Mouse (Mus musculus) G1E (cell line): ENCODE results near the gene Pard6b. TPM values are rescaled to one million over a fixed set of nuclear protein-coding genes. Genes with fewer than 3 reads are reported as not detected.

Experiments
- ATAC-seq: 2 replicates; pipeline ENCODE4 v1.8.0; 2016; ENCODE audit warnings: mild to moderate bottlenecking; ENCODE audit not compliant: insufficient number of reproducible peaks, poor library complexity, low FRiP score, severe bottlenecking; ENCODE audit errors: extremely low read depth
- DNase-seq: peaks from one replicate; pipeline ENCODE4 v3.0.0; 2012; ENCODE audit warnings: low spot score
- H3K27me3 ChIP-seq: 2 replicates; pipeline ENCODE4 v1.6.1; 2012; ENCODE audit warnings: mild to moderate bottlenecking, low read length, inconsistent platforms; ENCODE audit not compliant: insufficient read depth
- H3K36me3 ChIP-seq: replicated peaks from 2 replicates; pipeline ENCODE3; 2012; ENCODE audit warnings: mild to moderate bottlenecking, inconsistent platforms
- H3K4me1 ChIP-seq: 2 replicates; pipeline ENCODE4 v1.6.1; 2012; ENCODE audit warnings: low read depth, low read length, inconsistent platforms, mixed read lengths; ENCODE audit not compliant: insufficient read depth
- H3K4me3 ChIP-seq: 2 replicates; pipeline ENCODE4 v1.5.1; 2012; ENCODE audit warnings: low read depth, mild to moderate bottlenecking, inconsistent platforms, low read length, moderate library complexity, mixed read lengths
- H3K9me3 ChIP-seq: replicated peaks from 2 replicates; pipeline ENCODE4 v1.6.1; 2012; ENCODE audit warnings: inconsistent platforms
- CTCF ChIP-seq: IDR thresholded peaks from 2 replicates; pipeline ENCODE4 v1.5.1; 2012; ENCODE audit warnings: low read depth, low read length, inconsistent platforms, mixed read lengths
- GATA1 ChIP-seq: IDR thresholded peaks from 2 replicates; pipeline ENCODE4 v1.6.1; 2012; ENCODE audit warnings: borderline replicate concordance, low read length, inconsistent platforms, mixed read lengths
- GATA2 ChIP-seq: IDR thresholded peaks from 2 replicates; pipeline ENCODE4 v1.6.1; 2012; ENCODE audit warnings: low read depth, low read length, inconsistent platforms, borderline replicate concordance
- POLR2AphosphoS5 ChIP-seq: IDR thresholded peaks from 2 replicates; pipeline ENCODE4 v1.6.1; 2012; ENCODE audit warnings: low read depth, low read length, inconsistent platforms; ENCODE audit not compliant: insufficient replicate concordance
- TAL1 ChIP-seq: conservative IDR thresholded peaks from 2 replicates; pipeline ENCODE4 v1.6.1; 2012; ENCODE audit warnings: low read depth, low read length, inconsistent platforms, mixed read lengths
- polyA plus RNA-seq: library from polyadenylated mRNA; stranded (reverse); fragments of >175 nt; gene quantifications from 2 replicates; pipeline ENCODE4 v1.2.3, GENCODE M21; 2012
- total RNA-seq, 2 experiments: library from RNA; stranded (forward) in 1 of 2; stranded (reverse) in 1 of 2; fragments of 200-1000 nt in 1 of 2; fragments of >200 nt in 1 of 2; fragmentation: Nextera tagmentation in 1 of 2; gene quantifications; 2 replicates each; pipeline ENCODE4 v1.2.3; 2014 to 2017

The Pard6b gene
- total and polyA plus RNA-seq, 3 experiments = 4.8 to 5.5 (median 4.8) TPM

GRCm38 (mm10) chr2:168072436-168073131, 8.2 kb upstream of the Pard6b start:
- ATAC-seq (no peak), DNase-seq (no peak)
- H3K27me3 ChIP-seq = peaks cover 39% of the 10 kb centered on the region
- H3K9me3 ChIP-seq = no peaks in the 10 kb centered on the region
- no peak for TF ChIP-seq POLR2AphosphoS5
- no peak for TF ChIP-seq CTCF
- no peak for TF ChIP-seq GATA2
- TF ChIP-seq TAL1 = no peak
- no peak for TF ChIP-seq GATA1
- no peak overlapping the region for H3K4me3 ChIP-seq
- no peaks in the 10 kb centered on the region; the same call in 1 of the 2 replicates for H3K4me1 ChIP-seq
- no peaks in the 10 kb centered on the region for H3K36me3 ChIP-seq

- TF ChIP-seq GATA1 = no peak
- TF ChIP-seq GATA2 = no peak
- TF ChIP-seq POLR2AphosphoS5 = no peak
- TF ChIP-seq CTCF = no peak
- TF ChIP-seq TAL1 = no peak
- Histone ChIP-seq H3K4me3 (no peak overlapping the region), H3K4me1 (peaks cover 8% of the 10 kb centered on the region), H3K36me3 (peaks cover 2% of the 10 kb centered on the region), H3K27me3 (peaks cover 44% of the 10 kb centered on the region), H3K9me3 (no peaks in the 10 kb centered on the region)
- ATAC-seq (no peak), DNase-seq (no peak)
Measured at GRCm38 (mm10) chr2:168073722-168074121, 7.1 kb upstream of the Pard6b start.

GRCm38 (mm10) chr2:168074457-168074856, 6.3 kb upstream of the Pard6b start:
- Histone ChIP-seq H3K9me3 (no peaks in the 10 kb centered on the region), H3K36me3 (peaks cover 2% of the 10 kb centered on the region), H3K4me1 (peaks cover 14% of the 10 kb centered on the region), H3K27me3 (peaks cover 44% of the 10 kb centered on the region), H3K4me3 (no peak overlapping the region)
- ATAC-seq = no peak
- TF ChIP-seq GATA1 (no peak), CTCF (no peak), TAL1 (no peak), POLR2AphosphoS5 (no peak), GATA2 (no peak)
- DNase-seq = no peak

- no peak overlapping the region for H3K4me3 ChIP-seq
- no peak for TF ChIP-seq CTCF
- no peak for TF ChIP-seq TAL1
- TF ChIP-seq GATA2 = no peak
- TF ChIP-seq GATA1 = no peak
- TF ChIP-seq POLR2AphosphoS5 = no peak
- DNase-seq = no peak
- peaks cover 34% of the 10 kb centered on the region for H3K4me1 ChIP-seq
- ATAC-seq = no peak
- H3K9me3 ChIP-seq = no peaks in the 10 kb centered on the region
- H3K27me3 ChIP-seq = peaks cover 32% of the 10 kb centered on the region
- peaks cover 2% of the 10 kb centered on the region for H3K36me3 ChIP-seq
Measured at GRCm38 (mm10) chr2:168076840-168077576, 3.8 kb upstream of the Pard6b start.

GRCm38 (mm10) chr2:168078107-168078830, 2.5 kb upstream of the Pard6b start:
- Histone ChIP-seq H3K27me3 (peaks cover 24% of the 10 kb centered on the region), H3K9me3 (no peaks in the 10 kb centered on the region), H3K4me3 (no peak overlapping the region; the same call in 1 of the 2 replicates), H3K36me3 (peaks cover 7% of the 10 kb centered on the region), H3K4me1 (peaks cover 39% of the 10 kb centered on the region)
- ATAC-seq (no peak), DNase-seq (no peak)
- TF ChIP-seq GATA1 (no peak), TAL1 (no peak), CTCF (no peak), POLR2AphosphoS5 (no peak), GATA2 (no peak)

GRCm38 (mm10) chr2:168081299-168081932, 612 bp downstream of the Pard6b start:
- Histone ChIP-seq H3K4me3 (peak overlapping the region; percentile 89), H3K4me1 (peaks cover 46% of the 10 kb centered on the region), H3K27me3 (peaks cover 11% of the 10 kb centered on the region), H3K9me3 (no peaks in the 10 kb centered on the region), H3K36me3 (peaks cover 25% of the 10 kb centered on the region)
- DNase-seq = no peak
- TF ChIP-seq TAL1 = no peak
- TF ChIP-seq GATA2 = no peak
- no peak for TF ChIP-seq GATA1
- no peak for TF ChIP-seq CTCF
- TF ChIP-seq POLR2AphosphoS5 = no peak
- ATAC-seq = no peak
